Mouse (Mus musculus) lung, adult 2 months (tissue): ENCODE measurements around the gene Gm29427.

Source experiments
- CTCF ChIP-seq: fragments of 200-500 bp; IDR thresholded peaks from 2 replicates; pipeline ENCODE4 v1.5.1; 2011; ENCODE audit warnings: mild to moderate bottlenecking, low read length, control low read depth; ENCODE audit not compliant: insufficient read depth
- POLR2A ChIP-seq: fragments of 200-500 bp; IDR thresholded peaks from 2 replicates; pipeline ENCODE4 v1.6.1; 2011; ENCODE audit warnings: low read depth, mild to moderate bottlenecking, control low read depth, low read length, borderline replicate concordance; ENCODE audit errors: extremely low read depth

GRCm38 (mm10) chr1:130761597-130761996 lies 46.0 kb upstream of the Gm29427 start:
- TF ChIP-seq POLR2A = no peak
- TF ChIP-seq CTCF = no peak
